Mouse (Mus musculus): ENCODE data around the gene Senp1. TPM values are rescaled to one million over a fixed set of nuclear protein-coding genes. Genes with fewer than 3 reads are reported as not detected.

Gene Senp1
- polyA plus RNA-seq, 1 experiment, result 10.4 TPM

DNA sequence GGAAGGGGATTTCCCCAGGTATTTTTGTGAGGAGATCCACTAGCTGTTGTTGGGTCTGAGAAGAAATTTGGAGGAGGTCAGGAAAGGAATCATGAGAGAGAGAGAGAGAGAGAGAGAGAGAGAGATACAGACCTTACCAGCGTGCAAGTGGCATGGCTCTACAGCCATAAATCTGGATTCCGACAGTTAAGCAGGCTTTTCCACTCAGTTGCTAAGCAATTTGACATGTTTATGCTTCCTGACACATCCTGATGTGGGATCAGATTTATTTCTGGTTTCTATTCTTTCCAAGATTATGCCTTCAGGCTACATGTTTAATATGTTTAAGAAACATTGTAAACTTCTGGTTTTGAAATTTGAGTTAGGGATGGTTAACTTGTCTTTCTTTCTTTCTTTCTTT is 71.7 kb downstream of the Senp1 start:
- no peak overlapping the region for H3K4me2 ChIP-seq (ENCODE audit: low read depth)
- H3K4me3 ChIP-seq, result no peak overlapping the region
- peaks cover 50% of the 10 kb centered on the region for H3K27me3 ChIP-seq (ENCODE audit: control insufficient read depth, insufficient read depth, insufficient read length)
- H3K36me3 ChIP-seq (ENCODE audit: control insufficient read depth, insufficient read depth), result no peaks in the 10 kb centered on the region
- H3K79me2 ChIP-seq (ENCODE audit: control insufficient read depth, insufficient read depth), result no peaks in the 10 kb centered on the region
- no peak overlapping the region for H3ac ChIP-seq (ENCODE audit: control insufficient read depth, insufficient read length)
- TF ChIP-seq USF1 (IDR thresholded peaks at IDR 0.05; ENCODE audit: low read depth), result no peak
- TF ChIP-seq TCF12 (IDR thresholded peaks at IDR 0.05; ENCODE audit: insufficient read depth, poor library complexity, severe bottlenecking), result no peak
- TF ChIP-seq CEBPB (IDR thresholded peaks at IDR 0.05; ENCODE audit: insufficient read depth, poor library complexity, severe bottlenecking), result no peak
- no peak for TF ChIP-seq REST (IDR thresholded peaks at IDR 0.05; ENCODE audit: insufficient read depth, insufficient read length)
- no peak for TF ChIP-seq POLR2AphosphoS2 (IDR thresholded peaks at IDR 0.05; ENCODE audit: insufficient read length, low read depth)
- no peak for TF ChIP-seq POLR2A (IDR thresholded peaks at IDR 0.05; ENCODE audit: insufficient read length, low read depth)

DNA sequence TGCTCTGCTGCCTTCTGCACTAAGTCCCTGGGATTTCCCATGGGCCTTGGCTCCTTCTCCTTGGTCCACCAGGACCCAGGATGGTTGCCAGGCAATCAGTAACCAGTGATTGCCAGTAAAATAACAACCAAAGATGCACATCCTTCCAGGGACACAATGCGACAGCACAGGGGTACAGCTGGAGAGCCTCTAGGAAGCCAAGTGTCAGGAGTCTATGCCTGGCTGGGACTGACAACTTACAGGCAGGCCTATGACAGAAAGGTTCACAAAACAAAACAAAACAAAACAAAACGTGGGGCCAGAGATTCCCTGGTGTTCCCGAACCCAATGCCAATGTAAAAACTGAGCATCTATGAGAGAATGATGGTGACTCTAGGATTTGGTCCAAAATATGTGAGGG is 74.5 kb downstream of the Senp1 start:
- Histone ChIP-seq H3K27me3 (ENCODE audit: control insufficient read depth, insufficient read depth, insufficient read length) (peaks cover 40% of the 10 kb centered on the region), H3K79me2 (ENCODE audit: control insufficient read depth, insufficient read depth) (no peaks in the 10 kb centered on the region), H3K4me2 (ENCODE audit: low read depth) (no peak overlapping the region), H3K4me3 (no peak overlapping the region), H3ac (ENCODE audit: control insufficient read depth, insufficient read length) (no peak overlapping the region), H3K36me3 (ENCODE audit: control insufficient read depth, insufficient read depth) (no peaks in the 10 kb centered on the region)
- no peak for TF ChIP-seq REST (IDR thresholded peaks at IDR 0.05; ENCODE audit: insufficient read depth, insufficient read length)
- no peak for TF ChIP-seq SRF (IDR thresholded peaks at IDR 0.05; ENCODE audit: control insufficient read depth, insufficient read length, low read depth)
- no peak for TF ChIP-seq CEBPB (IDR thresholded peaks at IDR 0.05; ENCODE audit: insufficient read depth, poor library complexity, severe bottlenecking)
- no peak for TF ChIP-seq TCF12 (IDR thresholded peaks at IDR 0.05; ENCODE audit: insufficient read depth, poor library complexity, severe bottlenecking)
- no peak for TF ChIP-seq USF1 (IDR thresholded peaks at IDR 0.05; ENCODE audit: low read depth)
- no peak for TF ChIP-seq MYOD1 (IDR thresholded peaks at IDR 0.05; ENCODE audit: control insufficient read depth in 1 of 3, insufficient read length in 2 of 3, low read depth in 2 of 3)
- no peak for TF ChIP-seq POLR2A (IDR thresholded peaks at IDR 0.05; ENCODE audit: insufficient read length, low read depth)
- TF ChIP-seq E2F4 (IDR thresholded peaks at IDR 0.05; ENCODE audit: insufficient read depth), result no peak
- TF ChIP-seq MAX (IDR thresholded peaks at IDR 0.05; ENCODE audit: low read depth), result no peak
- TF ChIP-seq TCF3 (IDR thresholded peaks at IDR 0.05; ENCODE audit: insufficient read length, low read depth), result no peak
- no peak for TF ChIP-seq MYOG (IDR thresholded peaks at IDR 0.05; ENCODE audit: control insufficient read depth in 1 of 3, insufficient read depth in 1 of 3, insufficient read length in 2 of 3, low read depth in 2 of 3)
- TF ChIP-seq POLR2AphosphoS2 (IDR thresholded peaks at IDR 0.05; ENCODE audit: insufficient read length, low read depth), result no peak

DNA sequence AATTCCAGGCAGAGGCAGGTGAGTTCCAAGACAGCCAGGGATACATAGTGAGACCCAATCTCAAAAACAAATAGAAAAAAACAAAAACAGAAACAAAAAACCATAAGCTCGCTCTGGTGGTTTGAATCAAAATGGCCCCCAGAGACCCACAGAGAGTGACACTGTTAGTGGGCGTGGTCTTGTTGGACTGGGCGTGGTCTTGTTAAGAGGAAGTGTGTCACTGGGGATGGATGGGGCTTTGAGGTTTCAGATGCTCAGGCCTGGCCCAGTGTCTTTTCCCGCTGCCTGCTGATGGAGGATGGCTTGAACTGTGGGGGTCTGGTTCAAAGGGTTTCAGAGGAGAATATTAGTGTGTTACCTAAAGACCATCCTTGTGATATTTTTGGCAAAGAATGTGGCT is 75.6 kb downstream of the Senp1 start:
- H3K79me2 ChIP-seq (ENCODE audit: control insufficient read depth, insufficient read depth), result no peaks in the 10 kb centered on the region
- no peak for TF ChIP-seq POLR2A (IDR thresholded peaks at IDR 0.05; ENCODE audit: insufficient read length, low read depth)
- TF ChIP-seq MYOG (IDR thresholded peaks at IDR 0.05; ENCODE audit: control insufficient read depth in 1 of 3, insufficient read depth in 1 of 3, insufficient read length in 2 of 3, low read depth in 2 of 3), result no peak
- H3K36me3 ChIP-seq (ENCODE audit: control insufficient read depth, insufficient read depth), result no peaks in the 10 kb centered on the region
- H3ac ChIP-seq (ENCODE audit: control insufficient read depth, insufficient read length), result no peak overlapping the region
- H3K4me3 ChIP-seq, result no peak overlapping the region
- no peak overlapping the region for H3K4me2 ChIP-seq (ENCODE audit: low read depth)
- H3K27me3 ChIP-seq (ENCODE audit: control insufficient read depth, insufficient read depth, insufficient read length), result peaks cover 38% of the 10 kb centered on the region

DNA sequence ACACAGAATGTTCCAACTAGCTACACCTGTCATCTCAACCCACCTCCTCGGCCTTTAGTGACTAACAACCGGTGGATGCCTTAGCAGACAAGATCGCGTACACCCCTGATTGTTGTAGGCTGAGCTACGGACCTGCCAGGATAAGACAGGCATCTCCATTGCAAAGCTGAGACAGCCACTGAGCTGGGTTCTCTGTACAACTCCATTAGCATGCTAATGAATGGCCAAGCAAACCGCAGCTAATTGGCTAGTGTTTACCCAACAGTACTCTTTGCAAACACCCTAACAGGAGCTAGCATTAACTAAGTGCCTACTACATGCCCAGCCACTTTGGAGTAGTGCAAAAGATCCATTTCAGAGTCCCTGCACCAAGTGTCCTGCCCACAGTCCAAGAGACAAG is 80.7 kb downstream of the Senp1 start:
- H3K4me2 ChIP-seq (ENCODE audit: low read depth), result no peak overlapping the region
- no peaks in the 10 kb centered on the region for H3K36me3 ChIP-seq (ENCODE audit: control insufficient read depth, insufficient read depth)
- no peak overlapping the region for H3K4me3 ChIP-seq
- peaks cover 56% of the 10 kb centered on the region for H3K27me3 ChIP-seq (ENCODE audit: control insufficient read depth, insufficient read depth, insufficient read length)
- H3ac ChIP-seq (ENCODE audit: control insufficient read depth, insufficient read length), result no peak overlapping the region
- H3K79me2 ChIP-seq (ENCODE audit: control insufficient read depth, insufficient read depth), result no peaks in the 10 kb centered on the region
- TF ChIP-seq USF1 (IDR thresholded peaks at IDR 0.05; ENCODE audit: low read depth) (no peak), MYOG (IDR thresholded peaks at IDR 0.05; ENCODE audit: control insufficient read depth in 1 of 3, insufficient read depth in 1 of 3, insufficient read length in 2 of 3, low read depth in 2 of 3) (no peak), MAX (IDR thresholded peaks at IDR 0.05; ENCODE audit: low read depth) (no peak), POLR2AphosphoS2 (IDR thresholded peaks at IDR 0.05; ENCODE audit: insufficient read length, low read depth) (no peak), POLR2A (IDR thresholded peaks at IDR 0.05; ENCODE audit: insufficient read length, low read depth) (no peak), TCF12 (IDR thresholded peaks at IDR 0.05; ENCODE audit: insufficient read depth, poor library complexity, severe bottlenecking) (no peak), TCF3 (IDR thresholded peaks at IDR 0.05; ENCODE audit: insufficient read length, low read depth) (no peak), MYOD1 (IDR thresholded peaks at IDR 0.05; ENCODE audit: control insufficient read depth in 1 of 3, insufficient read length in 2 of 3, low read depth in 2 of 3) (no peak), E2F4 (IDR thresholded peaks at IDR 0.05; ENCODE audit: insufficient read depth) (no peak)

DNA sequence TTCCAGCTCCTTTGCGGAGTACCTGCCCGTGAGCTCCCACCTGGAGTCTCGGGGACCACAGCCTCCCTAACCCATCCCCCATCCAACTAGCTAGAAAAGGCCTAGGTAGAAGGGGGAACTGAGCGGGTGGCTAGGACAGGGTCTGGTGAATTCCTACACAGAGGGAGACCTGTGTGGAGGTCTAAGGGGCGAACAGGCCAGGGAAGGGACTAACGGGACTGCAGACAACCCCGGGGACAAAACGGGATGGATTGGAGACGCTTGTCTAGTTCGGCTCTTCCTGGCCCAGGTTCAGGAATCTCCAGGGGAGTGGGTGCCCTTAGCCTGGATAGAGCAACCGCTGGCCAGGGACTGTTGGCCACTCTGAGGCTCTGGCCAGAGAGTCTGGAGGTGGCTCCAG is 88.4 kb downstream of the Senp1 start:
- no peak overlapping the region for H3ac ChIP-seq (ENCODE audit: control insufficient read depth, insufficient read length)
- H3K4me3 ChIP-seq, result no peak overlapping the region
- no peaks in the 10 kb centered on the region for H3K79me2 ChIP-seq (ENCODE audit: control insufficient read depth, insufficient read depth)
- TF ChIP-seq TCF12 (IDR thresholded peaks at IDR 0.05; ENCODE audit: insufficient read depth, poor library complexity, severe bottlenecking), result no peak
- no peak for TF ChIP-seq MYOD1 (IDR thresholded peaks at IDR 0.05; ENCODE audit: control insufficient read depth in 1 of 3, insufficient read length in 2 of 3, low read depth in 2 of 3)
- no peak for TF ChIP-seq POLR2A (IDR thresholded peaks at IDR 0.05; ENCODE audit: insufficient read length, low read depth)
- no peak for TF ChIP-seq E2F4 (IDR thresholded peaks at IDR 0.05; ENCODE audit: insufficient read depth)
- TF ChIP-seq USF1 (IDR thresholded peaks at IDR 0.05; ENCODE audit: low read depth), result no peak
- no peak for TF ChIP-seq POLR2AphosphoS2 (IDR thresholded peaks at IDR 0.05; ENCODE audit: insufficient read length, low read depth)
- no peak for TF ChIP-seq CEBPB (IDR thresholded peaks at IDR 0.05; ENCODE audit: insufficient read depth, poor library complexity, severe bottlenecking)
- no peak for TF ChIP-seq MYOG (IDR thresholded peaks at IDR 0.05; ENCODE audit: control insufficient read depth in 1 of 3, insufficient read depth in 1 of 3, insufficient read length in 2 of 3, low read depth in 2 of 3)
- TF ChIP-seq SRF (IDR thresholded peaks at IDR 0.05; ENCODE audit: control insufficient read depth, insufficient read length, low read depth), result no peak
- no peak for TF ChIP-seq REST (IDR thresholded peaks at IDR 0.05; ENCODE audit: insufficient read depth, insufficient read length)
- no peaks in the 10 kb centered on the region for H3K36me3 ChIP-seq (ENCODE audit: control insufficient read depth, insufficient read depth)
- no peak overlapping the region for H3K4me2 ChIP-seq (ENCODE audit: low read depth)
- peaks cover 86% of the 10 kb centered on the region for H3K27me3 ChIP-seq (ENCODE audit: control insufficient read depth, insufficient read depth, insufficient read length)

Measured in myocyte (in vitro differentiated cells).